Mouse (Mus musculus) liver, postnatal 0 days (tissue): ENCODE measurements around the gene Hnrnpll. TPM values are rescaled to one million over a fixed set of nuclear protein-coding genes. Genes with fewer than 3 reads are reported as not detected.

ENCODE experiments used
- ATAC-seq: fragments of 200-750 bp; cut with Nextera tagmentation; 2 replicates; pipeline ENCODE4 v1.8.0; 2017; ENCODE audit warnings: mild to moderate bottlenecking, moderate library complexity
- DNase-seq: peaks from one replicate; pipeline ENCODE4 v3.0.0-alpha.2; 2016
- H3K27ac ChIP-seq: fragments of 300-500 bp; sonication (generic); 2 replicates; pipeline ENCODE4 v1.5.1; 2014; ENCODE audit warnings: antibody characterized with exemption, moderate library complexity, mild to moderate bottlenecking, low read depth
- H3K27me3 ChIP-seq: fragments of 300-500 bp; sonication (generic); 2 replicates; pipeline ENCODE4 v1.6.1; 2014; ENCODE audit warnings: low read length, control low read depth, mixed read lengths; ENCODE audit not compliant: insufficient read depth
- H3K36me3 ChIP-seq: fragments of 300-500 bp; sonication (generic); replicated peaks from 2 replicates; pipeline ENCODE4 v1.6.1; 2014; ENCODE audit warnings: mild to moderate bottlenecking, control low read depth, low read length, moderate library complexity, mixed read lengths; ENCODE audit not compliant: insufficient read depth
- H3K4me1 ChIP-seq: fragments of 300-500 bp; sonication (generic); 2 replicates; pipeline ENCODE4 v1.6.1; 2014; ENCODE audit warnings: antibody characterized with exemption, mild to moderate bottlenecking, control low read depth; ENCODE audit not compliant: insufficient read depth
- H3K4me2 ChIP-seq: fragments of 300-500 bp; sonication (generic); 2 replicates; pipeline ENCODE4 v1.6.1; 2014; ENCODE audit warnings: low read depth, mild to moderate bottlenecking, low read length, moderate library complexity, mixed read lengths
- H3K4me3 ChIP-seq: fragments of 300-500 bp; sonication (generic); 2 replicates; pipeline ENCODE4 v1.5.1; 2014; ENCODE audit warnings: low read depth, low read length
- H3K9ac ChIP-seq: fragments of 300-500 bp; sonication (generic); replicated peaks from 2 replicates; pipeline ENCODE4 v1.6.1; 2014; ENCODE audit warnings: mild to moderate bottlenecking, moderate library complexity
- H3K9me3 ChIP-seq: fragments of 300-500 bp; sonication (generic); 2 replicates; pipeline ENCODE4 v1.6.1; 2016; ENCODE audit warnings: mild to moderate bottlenecking, control low read depth, low read length, mixed read lengths
- CTCF ChIP-seq: sonication (generic); IDR thresholded peaks from 2 replicates; pipeline ENCODE4 v1.5.1; 2016; ENCODE audit warnings: antibody characterized with exemption, low read depth
- EP300 ChIP-seq: IDR thresholded peaks from 2 replicates; pipeline ENCODE4 v1.6.1; 2016; ENCODE audit warnings: antibody characterized with exemption, low read depth, mild to moderate bottlenecking
- WGBS: fragments of 180-500 bp; shearing (Covaris S2); extraction: QIAGEN DNeasy Blood & Tissue Kit; methylation state at CpG from one replicate; pipeline ENCODE4 v1.1.7; 2014; ENCODE audit not compliant: insufficient replicate concordance; 5-methylcytosine and 5-hydroxymethylcytosine counted together
- polyA plus RNA-seq: library from polyadenylated mRNA; unstranded; fragments of >200 nt; fragmentation: Nextera tagmentation; extraction: Ambion mirVana; gene quantifications from 2 replicates; pipeline ENCODE4 v1.2.1, GENCODE M21; 2015

Hnrnpll gene
- polyA plus RNA-seq, 1 experiment from 2014 or later = 13.4 TPM

GRCm38 (mm10) chr17:79995091-79995691 is 66.9 kb downstream of the Hnrnpll start:
- DNase-seq (no peak), ATAC-seq (peak; percentile 81)
- Histone ChIP-seq H3K4me2 (no peak overlapping the region), H3K27me3 (no peaks in the 10 kb centered on the region), H3K9me3 (no peaks in the 10 kb centered on the region), H3K27ac (no peak overlapping the region), H3K9ac (no peak overlapping the region), H3K36me3 (no peaks in the 10 kb centered on the region), H3K4me1 (no peaks in the 10 kb centered on the region; the same call in 1 of the 2 replicates), H3K4me3 (no peak overlapping the region)
- TF ChIP-seq CTCF = no peak
- TF ChIP-seq EP300 = peak; percentile 44; the same call in 1 of the 2 replicates
- 66% methylated on average over 3 of the region's 3 CpGs for WGBS

GRCm38 (mm10) chr17:79992114-79992513 is 70.0 kb downstream of the Hnrnpll start:
- Histone ChIP-seq H3K27me3 (no peaks in the 10 kb centered on the region), H3K27ac (no peak overlapping the region), H3K4me1 (no peaks in the 10 kb centered on the region), H3K9me3 (no peaks in the 10 kb centered on the region), H3K9ac (no peak overlapping the region), H3K4me3 (no peak overlapping the region), H3K4me2 (no peak overlapping the region), H3K36me3 (no peaks in the 10 kb centered on the region)
- TF ChIP-seq EP300 (no peak), CTCF (no peak; the same call in 1 of the 2 replicates)
- no peak for ATAC-seq
- DNase-seq = no peak
- 70% methylated on average over 3 of the region's 3 CpGs for WGBS

- ATAC-seq = no peak
- Histone ChIP-seq H3K9me3 (no peaks in the 10 kb centered on the region), H3K4me1 (no peaks in the 10 kb centered on the region), H3K4me3 (no peak overlapping the region), H3K27me3 (no peaks in the 10 kb centered on the region), H3K36me3 (no peaks in the 10 kb centered on the region), H3K9ac (no peak overlapping the region), H3K4me2 (no peak overlapping the region), H3K27ac (no peak overlapping the region)
- DNase-seq = no peak
- WGBS = 47% methylated on average over 12 of the region's 12 CpGs
- no peak for TF ChIP-seq CTCF
- no peak for TF ChIP-seq EP300
Observed at GRCm38 (mm10) chr17:79991166-79991958, 70.8 kb downstream of the Hnrnpll start.

DNA sequence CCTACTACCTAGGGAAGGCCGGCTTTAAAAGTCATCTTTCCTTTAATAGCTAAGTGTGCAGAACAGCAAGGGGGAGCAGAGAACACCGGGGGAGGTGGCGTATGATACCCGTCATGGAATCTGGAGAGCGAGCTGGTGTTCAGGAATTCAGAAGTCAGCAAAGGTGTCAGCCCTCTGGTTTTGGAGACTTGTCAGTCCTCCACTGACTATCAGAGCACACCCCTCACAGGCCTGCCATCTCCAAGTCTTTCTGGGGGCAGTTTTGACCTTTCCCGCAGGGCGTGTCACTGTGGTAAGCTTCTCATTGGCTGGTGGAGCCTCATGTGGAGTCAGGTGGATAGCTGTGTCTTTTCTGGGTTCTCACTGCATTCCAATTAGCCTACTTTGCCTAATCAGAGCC is 72.0 kb downstream of the Hnrnpll start:
- H3K9me3 ChIP-seq = no peaks in the 10 kb centered on the region
- no peaks in the 10 kb centered on the region for H3K4me1 ChIP-seq
- H3K9ac ChIP-seq = no peak overlapping the region
- no peak overlapping the region for H3K27ac ChIP-seq
- TF ChIP-seq CTCF (no peak), EP300 (no peak)
- H3K4me2 ChIP-seq = no peak overlapping the region
- DNase-seq = no peak
- no peak overlapping the region for H3K4me3 ChIP-seq
- 84% methylated on average over 7 of the region's 7 CpGs for WGBS
- H3K36me3 ChIP-seq = no peaks in the 10 kb centered on the region
- no peaks in the 10 kb centered on the region for H3K27me3 ChIP-seq
- no peak for ATAC-seq

DNA sequence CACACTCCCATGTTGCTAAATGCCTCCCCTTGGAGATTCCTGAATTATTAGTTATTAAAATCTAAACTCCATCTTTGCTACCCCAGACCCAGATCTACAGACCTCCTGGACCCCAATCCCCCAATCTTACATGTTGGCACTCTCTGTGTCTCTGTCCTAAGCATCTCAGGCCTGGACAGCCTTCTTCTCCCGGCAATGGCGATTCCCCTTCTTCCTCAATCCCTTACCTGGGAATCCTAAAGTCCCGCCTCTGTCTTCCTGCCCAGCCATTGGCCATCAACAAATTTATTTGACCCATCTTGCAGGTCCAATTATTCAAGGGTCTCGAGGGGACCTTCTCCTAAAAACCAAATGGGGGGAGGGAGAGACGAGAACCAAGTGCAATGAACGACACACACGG is 77.7 kb downstream of the Hnrnpll start:
- Histone ChIP-seq H3K4me1 (no peaks in the 10 kb centered on the region), H3K9me3 (no peaks in the 10 kb centered on the region), H3K9ac (no peak overlapping the region), H3K27me3 (no peaks in the 10 kb centered on the region), H3K4me2 (no peak overlapping the region), H3K36me3 (no peaks in the 10 kb centered on the region), H3K27ac (no peak overlapping the region), H3K4me3 (no peak overlapping the region)
- TF ChIP-seq CTCF (no peak), EP300 (no peak)
- ATAC-seq = no peak
- WGBS = 84% methylated on average over 7 of the region's 7 CpGs
- no peak for DNase-seq

- Histone ChIP-seq H3K36me3 (no peaks in the 10 kb centered on the region), H3K4me2 (no peak overlapping the region), H3K9me3 (no peaks in the 10 kb centered on the region), H3K27ac (peak overlapping the region; percentile 82), H3K4me1 (no peaks in the 10 kb centered on the region), H3K27me3 (no peaks in the 10 kb centered on the region), H3K4me3 (no peak overlapping the region), H3K9ac (no peak overlapping the region)
- 57% methylated on average over 8 of the region's 8 CpGs for WGBS
- DNase-seq = no peak
- peak; percentile 54; the same call in 1 of the 2 replicates for ATAC-seq
- TF ChIP-seq EP300 (no peak), CTCF (no peak)
Observed at GRCm38 (mm10) chr17:79982955-79983529, 79.1 kb downstream of the Hnrnpll start.
